Mouse (Mus musculus) kidney, postnatal 14 days (tissue): ENCODE results near the gene AC161166.1.
"Not testable (repeated sequence)": the region's sequence is repeated elsewhere in the genome, so short reads cannot be mapped to it uniquely, and the experiment has no call there.

Experiments used
- DNase-seq: peaks from one replicate; pipeline ENCODE4 v3.0.0; 2022; ENCODE audit warnings: mixed read lengths

The AC161166.1 gene

GRCm38 (mm10) chr7:24524978-24525377, 12.7 kb upstream of the AC161166.1 start:
- no peak for DNase-seq

- no peak for DNase-seq
These were observed 11.5 kb upstream of the AC161166.1 start for GRCm38 (mm10) chr7:24523723-24524122.

GRCm38 (mm10) chr7:24522805-24523204, 10.6 kb upstream of the AC161166.1 start:
- no peak for DNase-seq

GRCm38 (mm10) chr7:24520054-24520453, 7.8 kb upstream of the AC161166.1 start:
- not testable (repeated sequence) for DNase-seq

GRCm38 (mm10) chr7:24519130-24519529, 6.9 kb upstream of the AC161166.1 start:
- no peak for DNase-seq

GRCm38 (mm10) chr7:24517654-24518053, 5.4 kb upstream of the AC161166.1 start:
- DNase-seq, result no peak

GRCm38 (mm10) chr7:24517077-24517476, 4.8 kb upstream of the AC161166.1 start:
- DNase-seq, result no peak

- not testable (repeated sequence) for DNase-seq
These were observed 4.1 kb upstream of the AC161166.1 start for GRCm38 (mm10) chr7:24516319-24516718.

- DNase-seq, result no peak
These were observed 4.5 kb downstream of the AC161166.1 start for GRCm38 (mm10) chr7:24507726-24508114.

GRCm38 (mm10) chr7:24506838-24507725, 5.2 kb downstream of the AC161166.1 start, which contains the start of gene Zfp428:
Gene Zfp428, plus strand, starts transcription at chr7:24507006.
- DNase-seq, result peak; percentile 93

- peak; percentile 67 for DNase-seq
These were observed 5.8 kb downstream of the AC161166.1 start for GRCm38 (mm10) chr7:24506476-24506837.

GRCm38 (mm10) chr7:24506065-24506459, 6.2 kb downstream of the AC161166.1 start:
- DNase-seq, result peak; percentile 31

GRCm38 (mm10) chr7:24505447-24506064, 6.7 kb downstream of the AC161166.1 start:
- DNase-seq, result no peak

GRCm38 (mm10) chr7:24504868-24505267, 7.4 kb downstream of the AC161166.1 start:
- no peak for DNase-seq

GRCm38 (mm10) chr7:24504004-24504403, 8.3 kb downstream of the AC161166.1 start:
- no peak for DNase-seq

GRCm38 (mm10) chr7:24501492-24501891, 10.8 kb downstream of the AC161166.1 start:
- peak; percentile 34 for DNase-seq

- peak; percentile 25 for DNase-seq
These were observed 11.3 kb downstream of the AC161166.1 start for GRCm38 (mm10) chr7:24500929-24501328.

GRCm38 (mm10) chr7:24499856-24500577, 12.2 kb downstream of the AC161166.1 start:
- DNase-seq, result peak; percentile 41

- DNase-seq, result no peak
These were observed 24.0 kb downstream of the AC161166.1 start for GRCm38 (mm10) chr7:24488303-24488702.

GRCm38 (mm10) chr7:24487403-24487802, 24.9 kb downstream of the AC161166.1 start:
- DNase-seq, result no peak

GRCm38 (mm10) chr7:24486654-24487130, 25.6 kb downstream of the AC161166.1 start:
- DNase-seq, result no peak

GRCm38 (mm10) chr7:24485481-24485880, 26.8 kb downstream of the AC161166.1 start:
- DNase-seq, result no peak

GRCm38 (mm10) chr7:24483291-24483690, 29.0 kb downstream of the AC161166.1 start:
- not testable (repeated sequence) for DNase-seq
